Mouse (Mus musculus): Measurements from ENCODE around the gene Rap1b. TPM values are rescaled to one million over a fixed set of nuclear protein-coding genes. Genes with fewer than 3 reads are reported as not detected.

Gene Rap1b
- polyA plus RNA-seq, 1 experiment, result 210 TPM

- peaks cover 82% of the 10 kb centered on the region for H3K4me1 ChIP-seq
- H3K27me3 ChIP-seq (replicated peaks), result no peaks in the 10 kb centered on the region
- H3K4me3 ChIP-seq (replicated peaks), result peak overlapping the region; percentile 85
- H3K36me3 ChIP-seq (replicated peaks; ENCODE audit: low read length), result peaks cover 7% of the 10 kb centered on the region
- TF ChIP-seq GATA1 (IDR thresholded peaks at IDR 0.05; ENCODE audit: borderline replicate concordance, low read length), result no peak
- TF ChIP-seq FLI1 (IDR thresholded peaks at IDR 0.05; ENCODE audit: low read length), result no peak
- H3K9me3 ChIP-seq, result no peaks in the 10 kb centered on the region
Observed at GRCm38 (mm10) chr10:117860361-117860760, 14.5 kb upstream of the Rap1b start.

GRCm38 (mm10) chr10:117859800-117860199 lies 14.0 kb upstream of the Rap1b start:
- TF ChIP-seq GATA1 (IDR thresholded peaks at IDR 0.05; ENCODE audit: borderline replicate concordance, low read length) (no peak), FLI1 (IDR thresholded peaks at IDR 0.05; ENCODE audit: low read length) (no peak)
- H3K27me3 ChIP-seq (replicated peaks), result no peaks in the 10 kb centered on the region
- H3K4me3 ChIP-seq (replicated peaks), result peak overlapping the region; percentile 30
- H3K36me3 ChIP-seq (replicated peaks; ENCODE audit: low read length), result peaks cover 7% of the 10 kb centered on the region
- H3K4me1 ChIP-seq, result peaks cover 82% of the 10 kb centered on the region
- H3K9me3 ChIP-seq, result no peaks in the 10 kb centered on the region

- no peaks in the 10 kb centered on the region for H3K9me3 ChIP-seq
- H3K4me1 ChIP-seq, result peaks cover 88% of the 10 kb centered on the region
- peaks cover 7% of the 10 kb centered on the region for H3K36me3 ChIP-seq (replicated peaks; ENCODE audit: low read length)
- H3K4me3 ChIP-seq (replicated peaks), result no peak overlapping the region
- TF ChIP-seq FLI1 (IDR thresholded peaks at IDR 0.05; ENCODE audit: low read length) (no peak), GATA1 (IDR thresholded peaks at IDR 0.05; ENCODE audit: borderline replicate concordance, low read length) (no peak)
- H3K27me3 ChIP-seq (replicated peaks), result no peaks in the 10 kb centered on the region
Observed at GRCm38 (mm10) chr10:117858241-117858640, 12.4 kb upstream of the Rap1b start.

- Histone ChIP-seq H3K4me3 (replicated peaks) (peak overlapping the region; percentile 77), H3K27me3 (replicated peaks) (no peaks in the 10 kb centered on the region), H3K9me3 (no peaks in the 10 kb centered on the region), H3K4me1 (peaks cover 95% of the 10 kb centered on the region), H3K36me3 (replicated peaks; ENCODE audit: low read length) (peaks cover 7% of the 10 kb centered on the region)
- TF ChIP-seq FLI1 (IDR thresholded peaks at IDR 0.05; ENCODE audit: low read length) (0 out of 2 replicates have a peak, but pooled peaks have one; percentile 14), GATA1 (IDR thresholded peaks at IDR 0.05; ENCODE audit: borderline replicate concordance, low read length) (no peak; the same call in 2 of the 3 replicates)
Observed at GRCm38 (mm10) chr10:117856001-117856720, 10.3 kb upstream of the Rap1b start.

- no peaks in the 10 kb centered on the region for H3K27me3 ChIP-seq (replicated peaks)
- TF ChIP-seq FLI1 (IDR thresholded peaks at IDR 0.05; ENCODE audit: low read length) (no peak), GATA1 (IDR thresholded peaks at IDR 0.05; ENCODE audit: borderline replicate concordance, low read length) (no peak)
- peaks cover 92% of the 10 kb centered on the region for H3K4me1 ChIP-seq
- no peak overlapping the region for H3K4me3 ChIP-seq (replicated peaks)
- no peaks in the 10 kb centered on the region for H3K36me3 ChIP-seq (replicated peaks; ENCODE audit: low read length)
- no peaks in the 10 kb centered on the region for H3K9me3 ChIP-seq
Observed at GRCm38 (mm10) chr10:117852648-117853192, 6.9 kb upstream of the Rap1b start.

GRCm38 (mm10) chr10:117848981-117849380 lies 3.1 kb upstream of the Rap1b start:
- TF ChIP-seq GATA1 (IDR thresholded peaks at IDR 0.05; ENCODE audit: borderline replicate concordance, low read length) (no peak), FLI1 (IDR thresholded peaks at IDR 0.05; ENCODE audit: low read length) (no peak)
- peaks cover 74% of the 10 kb centered on the region for H3K4me1 ChIP-seq
- no peaks in the 10 kb centered on the region for H3K9me3 ChIP-seq
- H3K27me3 ChIP-seq (replicated peaks), result no peaks in the 10 kb centered on the region
- peaks cover 5% of the 10 kb centered on the region for H3K36me3 ChIP-seq (replicated peaks; ENCODE audit: low read length)
- H3K4me3 ChIP-seq (replicated peaks), result no peak overlapping the region

- H3K36me3 ChIP-seq (replicated peaks; ENCODE audit: low read length), result peaks cover 23% of the 10 kb centered on the region
- H3K9me3 ChIP-seq, result no peaks in the 10 kb centered on the region
- peaks cover 52% of the 10 kb centered on the region for H3K4me1 ChIP-seq
- no peaks in the 10 kb centered on the region for H3K27me3 ChIP-seq (replicated peaks)
- peak overlapping the region; percentile 95 for H3K4me3 ChIP-seq (replicated peaks)
- no peak for TF ChIP-seq FLI1 (IDR thresholded peaks at IDR 0.05; ENCODE audit: low read length)
- TF ChIP-seq GATA1 (IDR thresholded peaks at IDR 0.05; ENCODE audit: borderline replicate concordance, low read length), result no peak
Observed at GRCm38 (mm10) chr10:117846796-117847195, 961 bp upstream of the Rap1b start.

- Histone ChIP-seq H3K9me3 (no peaks in the 10 kb centered on the region), H3K27me3 (replicated peaks) (no peaks in the 10 kb centered on the region), H3K36me3 (replicated peaks; ENCODE audit: low read length) (peaks cover 29% of the 10 kb centered on the region), H3K4me3 (replicated peaks) (peak overlapping the region; percentile 95), H3K4me1 (peaks cover 47% of the 10 kb centered on the region)
- TF ChIP-seq GATA1 (IDR thresholded peaks at IDR 0.05; ENCODE audit: borderline replicate concordance, low read length) (no peak), FLI1 (IDR thresholded peaks at IDR 0.05; ENCODE audit: low read length) (no peak)
Observed at GRCm38 (mm10) chr10:117846260-117846632, 411 bp upstream of the Rap1b start.

GRCm38 (mm10) chr10:117844782-117845596 lies 846 bp downstream of the Rap1b start:
- Histone ChIP-seq H3K36me3 (replicated peaks; ENCODE audit: low read length) (peaks cover 41% of the 10 kb centered on the region), H3K9me3 (no peaks in the 10 kb centered on the region), H3K27me3 (replicated peaks) (no peaks in the 10 kb centered on the region), H3K4me3 (replicated peaks) (peak overlapping the region; percentile 95), H3K4me1 (peaks cover 42% of the 10 kb centered on the region)
- TF ChIP-seq FLI1 (IDR thresholded peaks at IDR 0.05; ENCODE audit: low read length) (no peak), GATA1 (IDR thresholded peaks at IDR 0.05; ENCODE audit: borderline replicate concordance, low read length) (no peak)

Measured in megakaryocyte, embryonic 14.5 days (primary cell).